Mouse (Mus musculus) gastrocnemius, adult 2 months (tissue): ENCODE measurements around the gene Carm1. TPM values are rescaled to one million over a fixed set of nuclear protein-coding genes. Genes with fewer than 3 reads are reported as not detected.
"Not testable (repeated sequence)": the region's sequence is repeated elsewhere in the genome, so short reads cannot be mapped to it uniquely, and the experiment has no call there.

Experiments used
- DNase-seq: peaks from one replicate; pipeline ENCODE4 v3.0.0; 2022
- H3K27ac ChIP-seq: fragments of 200-600 bp; 2 replicates; pipeline ENCODE4 v1.8.1; 2022; ENCODE audit warnings: mild to moderate bottlenecking
- H3K4me3 ChIP-seq: fragments of 200-600 bp; 2 replicates; pipeline ENCODE4 v1.8.1; 2022; ENCODE audit warnings: mild to moderate bottlenecking, moderate library complexity
- CTCF ChIP-seq: fragments of 200-600 bp; IDR thresholded peaks from 2 replicates; pipeline ENCODE4 v1.8.1; 2022; ENCODE audit warnings: antibody characterized with exemption, mild to moderate bottlenecking, moderate library complexity
- intact Hi-C: fragments of 180-260 bp; cut with DNase I; formaldehyde crosslinking; loops from one replicate; pipeline ENCODE4 v1.15.1; 2025
- total RNA-seq, 2 experiments: library from RNA; stranded (reverse); gene quantifications; 2 replicates each; pipeline ENCODE4 v1.2.3; 2021

Carm1 gene
- total RNA-seq, 2 experiments from 2014 or later: 54.6 to 57.2 TPM

- Histone ChIP-seq H3K4me3 (peak overlapping the region; percentile 99), H3K27ac (peak overlapping the region; percentile 86)
- intact Hi-C loops: loop anchor here (2.0 kb wide), 1 partner anchor 45 kb away; the partner anchor contains the start of gene Carm1
- no peak for DNase-seq
- TF ChIP-seq CTCF: no peak
These were observed 45.4 kb downstream of the Carm1 start for GRCm38 (mm10) chr9:21591831-21592702.

GRCm38 (mm10) chr9:21592703-21593121 lies 46.0 kb downstream of the Carm1 start, which contains the start of the genes Timm29 and Yipf2:
TSS of gene Timm29 (plus strand) at chr9:21592722.
TSS of gene Yipf2 (minus strand) at chr9:21592828.
- peak within 1 kb of the TSS; percentile 86 for H3K27ac ChIP-seq
- intact Hi-C loops: loop anchor here (2.0 kb wide), 1 partner anchor 46 kb away; the partner anchor contains the start of gene Carm1
- no peak for TF ChIP-seq CTCF
- H3K4me3 ChIP-seq: peak within 1 kb of the TSS; percentile 99
- DNase-seq: peak; percentile 88

DNA sequence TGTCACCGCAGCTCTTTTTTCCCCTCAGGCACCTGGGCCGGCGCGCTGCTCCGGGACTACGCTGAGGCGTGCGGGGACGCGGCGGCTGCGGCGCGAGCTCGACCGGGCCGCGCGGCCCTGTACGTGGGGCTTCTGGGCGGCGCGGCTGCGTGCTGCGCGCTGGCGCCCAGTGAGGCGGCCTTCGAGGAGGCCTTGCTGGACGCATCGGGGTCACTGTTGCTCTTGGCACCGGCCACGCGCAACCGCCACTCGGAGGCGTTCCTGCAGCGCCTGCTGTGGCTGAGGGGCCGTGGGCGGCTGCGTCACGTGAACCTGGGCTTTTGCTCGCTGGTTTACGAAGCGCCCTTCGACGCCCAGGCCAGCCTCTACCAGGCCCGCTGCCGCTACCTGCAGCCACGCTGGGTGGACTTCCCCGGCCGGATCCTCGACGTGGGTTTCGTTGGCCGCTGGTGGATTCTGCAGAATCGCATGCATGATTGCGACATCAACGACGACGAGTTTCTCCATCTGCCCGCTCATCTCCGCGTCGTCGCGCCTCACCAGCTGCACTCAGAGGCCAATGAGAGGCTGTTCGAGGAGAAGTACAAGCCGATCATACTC lies 46.5 kb downstream of the Carm1 start:
- H3K4me3 ChIP-seq: peak overlapping the region; percentile 99
- H3K27ac ChIP-seq: peak overlapping the region; percentile 86
- no peak for TF ChIP-seq CTCF
- intact Hi-C loops: loop anchor here (2.0 kb wide), 1 partner anchor 46 kb away; the partner anchor contains the start of gene Carm1
- DNase-seq: peak; percentile 72

GRCm38 (mm10) chr9:21594350-21594749 lies 47.7 kb downstream of the Carm1 start:
- H3K27ac ChIP-seq, intact Hi-C loops, DNase-seq: not testable (repeated sequence)
- H3K4me3 ChIP-seq: peak overlapping the region; percentile 99

GRCm38 (mm10) chr9:21594838-21595237 lies 48.1 kb downstream of the Carm1 start:
- TF ChIP-seq CTCF: no peak
- H3K4me3 ChIP-seq: peak overlapping the region; percentile 99; the same call in 1 of the 2 replicates
- intact Hi-C loops: no loop called here
- no peak overlapping the region for H3K27ac ChIP-seq
- no peak for DNase-seq

DNA sequence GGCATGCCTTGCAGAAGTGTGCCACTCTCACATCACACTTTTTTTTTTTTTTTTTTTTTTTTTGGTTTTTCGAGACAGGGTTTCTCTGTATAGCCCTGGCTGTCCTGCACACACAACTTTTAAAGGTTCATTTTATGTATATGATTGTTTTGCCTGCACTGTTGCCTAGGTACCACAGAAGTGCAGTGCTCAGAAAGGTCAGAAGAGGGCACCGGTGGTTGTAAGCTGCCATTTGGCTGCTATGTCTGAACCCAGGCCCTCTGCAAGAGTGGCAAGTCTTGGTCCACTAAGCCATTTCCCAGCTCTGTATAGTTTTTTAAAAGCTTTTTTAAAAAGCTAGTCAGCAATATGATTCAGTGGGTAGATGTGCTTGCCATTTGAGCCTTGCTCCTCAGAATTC lies 51.5 kb downstream of the Carm1 start:
- no peak for DNase-seq
- no peak overlapping the region for H3K4me3 ChIP-seq
- H3K27ac ChIP-seq: no peak overlapping the region
- peak; percentile 27 for TF ChIP-seq CTCF
- intact Hi-C loops: no loop called here

GRCm38 (mm10) chr9:21600186-21600585 lies 53.5 kb downstream of the Carm1 start:
- H3K27ac ChIP-seq: no peak overlapping the region
- TF ChIP-seq CTCF: no peak
- DNase-seq: no peak
- no peak overlapping the region for H3K4me3 ChIP-seq
- intact Hi-C loops: loop anchor here (5.0 kb wide), 1 partner anchor 72 kb away; no protein-coding TSS in a partner anchor

DNA sequence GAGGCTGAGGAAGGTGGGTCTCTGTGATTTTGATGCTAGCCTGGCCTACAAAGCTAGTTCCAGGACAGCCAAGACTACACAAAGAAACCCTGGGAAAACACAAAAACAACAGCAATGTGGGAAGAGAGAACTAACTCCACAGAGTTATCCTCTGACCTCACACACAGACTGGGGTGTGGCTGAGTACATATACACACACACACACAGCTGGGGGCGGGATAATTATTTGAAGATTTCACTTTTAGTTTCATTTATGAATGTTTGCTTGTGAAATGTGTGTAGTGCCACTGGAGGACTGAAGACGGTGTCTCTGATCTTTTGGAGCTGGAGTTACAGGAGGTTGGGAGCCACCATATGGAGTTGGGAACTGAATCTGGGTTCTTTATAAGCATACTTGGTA lies 54.4 kb downstream of the Carm1 start:
- DNase-seq: no peak
- intact Hi-C loops: loop anchor here (5.0 kb wide), 1 partner anchor 71 kb away; no protein-coding TSS in a partner anchor
- no peak overlapping the region for H3K27ac ChIP-seq
- no peak overlapping the region for H3K4me3 ChIP-seq
- TF ChIP-seq CTCF: no peak

DNA sequence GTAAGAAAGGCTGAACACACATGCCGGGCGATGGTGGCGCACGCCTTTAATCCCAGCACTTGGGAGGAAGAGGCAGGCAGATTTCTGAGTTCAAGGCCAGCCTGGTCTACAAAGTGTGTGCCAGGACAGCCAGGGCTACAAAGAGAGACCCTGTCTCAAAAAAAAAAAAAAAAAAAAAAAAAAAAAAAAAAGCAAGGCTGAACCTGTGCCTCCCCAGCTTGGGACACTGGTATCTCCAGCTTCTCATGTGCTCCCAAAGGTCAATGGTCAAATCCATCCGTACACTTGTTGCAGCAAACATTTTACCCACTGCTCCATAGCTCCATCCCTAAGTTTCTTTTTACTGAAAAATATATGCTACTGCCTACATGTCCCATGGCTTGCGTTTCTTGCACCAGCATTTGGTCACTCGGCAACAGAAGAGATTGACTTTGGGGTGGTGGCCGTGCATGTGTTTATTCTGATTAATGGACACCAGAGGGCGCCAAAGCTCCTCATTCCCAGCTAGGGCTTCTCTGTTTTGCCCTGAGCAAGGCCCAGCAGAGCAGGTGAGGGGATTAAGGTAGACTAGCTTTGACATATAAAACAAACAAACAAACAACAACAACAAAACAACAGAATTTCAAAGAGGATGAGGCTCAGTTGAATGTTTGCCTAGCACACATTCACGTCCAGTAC lies 55.2 kb downstream of the Carm1 start:
- peak; percentile 87 for TF ChIP-seq CTCF
- H3K4me3 ChIP-seq: no peak overlapping the region
- intact Hi-C loops: loop anchor here (2.0 to 5.0 kb wide), 2 partner anchors 70 to 269 kb away; no protein-coding TSS in a partner anchor
- DNase-seq: peak; percentile 72
- H3K27ac ChIP-seq: no peak overlapping the region

DNA sequence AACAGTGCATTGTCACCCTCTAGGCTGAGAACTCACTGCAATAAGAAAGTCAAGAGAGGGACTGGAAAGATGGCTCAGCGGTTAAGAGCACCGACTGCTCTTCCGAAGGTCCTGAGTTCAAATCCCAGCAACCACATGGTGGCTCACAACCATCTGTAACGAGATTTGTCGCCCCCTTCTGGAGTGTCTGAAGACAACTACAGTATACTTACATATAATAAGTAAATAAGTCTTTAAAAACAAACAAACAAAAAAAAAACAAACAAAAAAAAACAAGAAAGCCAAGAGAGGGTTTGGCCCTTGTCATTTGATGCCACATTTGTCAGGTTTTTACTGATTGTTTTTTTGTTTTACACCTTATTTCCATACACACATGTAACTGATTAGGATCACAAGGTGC lies 57.4 kb downstream of the Carm1 start:
- no peak for DNase-seq
- intact Hi-C loops: loop anchor here (5.0 kb wide), 1 partner anchor 68 kb away; no protein-coding TSS in a partner anchor
- H3K27ac ChIP-seq: no peak overlapping the region
- TF ChIP-seq CTCF: 0 out of 2 replicates have a peak, but pooled peaks have one; percentile 14
- H3K4me3 ChIP-seq: no peak overlapping the region

GRCm38 (mm10) chr9:21605865-21606264 lies 59.2 kb downstream of the Carm1 start:
- DNase-seq: no peak
- no peak overlapping the region for H3K27ac ChIP-seq
- intact Hi-C loops: no loop called here
- no peak overlapping the region for H3K4me3 ChIP-seq
- no peak for TF ChIP-seq CTCF

DNA sequence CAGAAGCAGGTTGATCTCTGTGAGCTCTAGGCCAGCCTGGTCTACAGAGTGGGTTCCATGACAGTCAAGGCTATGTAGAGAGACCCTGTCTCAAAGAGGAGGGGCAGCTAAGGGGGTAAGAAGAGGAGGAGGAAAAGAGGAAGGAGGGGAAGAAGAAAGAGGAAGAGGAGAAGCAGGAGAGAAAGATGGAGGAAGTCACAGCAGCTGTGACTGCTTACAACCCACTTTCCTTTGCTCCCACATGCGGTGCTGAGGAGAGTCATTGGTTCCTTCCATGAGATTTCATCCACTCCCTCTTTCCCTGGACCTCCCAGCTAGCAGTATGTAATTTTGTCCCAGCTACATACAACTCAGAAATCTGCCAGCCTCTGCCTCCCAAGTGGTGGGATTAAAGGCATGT lies 60.0 kb downstream of the Carm1 start:
- Histone ChIP-seq H3K4me3 (no peak overlapping the region), H3K27ac (no peak overlapping the region)
- TF ChIP-seq CTCF: no peak
- intact Hi-C loops: no loop called here
- DNase-seq: no peak
